Mouse (Mus musculus): ENCODE measurements around the gene Neurog2. TPM values are rescaled to one million over a fixed set of nuclear protein-coding genes. Genes with fewer than 3 reads are reported as not detected.

The Neurog2 gene
- total and polyA plus RNA-seq, 3 experiments: 0.04 TPM; not detected in 2

- Histone ChIP-seq H3K79me2 (ENCODE audit: control insufficient read depth, insufficient read depth, low read length, poor library complexity) (no peaks in the 10 kb centered on the region; the same call in 1 of the 2 replicates), H3K36me3 (ENCODE audit: control insufficient read depth in 1 of 2, insufficient read depth in 2 of 2, low read length in 2 of 2) (peaks cover 0 to 3% of the 10 kb centered on the region in 2 experiments; a peak in 1 of 4 replicates), H3K27ac (ENCODE audit: control insufficient read depth, low read depth, low read length) (no peak overlapping the region), H3K9ac (ENCODE audit: control insufficient read depth, low read depth, low read length, poor library complexity, severe bottlenecking) (no peak overlapping the region), H3K4me3 (ENCODE audit: control insufficient read depth in 1 of 2, insufficient read depth in 1 of 2, low read depth in 2 of 2, low read length in 2 of 2) (no peak overlapping the region), H3K4me1 (ENCODE audit: control insufficient read depth in 1 of 2, insufficient read depth in 2 of 2, low read length in 2 of 2) (no peaks in the 10 kb centered on the region), H3K9me3 (replicated peaks; ENCODE audit: insufficient read depth, low read length) (no peaks in the 10 kb centered on the region), H3K27me3 (ENCODE audit: control insufficient read depth in 1 of 2, insufficient read depth in 2 of 2, low read length in 2 of 2) (peaks cover 3 to 5% of the 10 kb centered on the region in 2 experiments)
- TF ChIP-seq JUND (IDR thresholded peaks at IDR 0.05; ENCODE audit: low read depth, low read length) (no peak), SIN3A (IDR thresholded peaks at IDR 0.05; ENCODE audit: low read length) (no peak), CHD2 (IDR thresholded peaks at IDR 0.05; ENCODE audit: low read length) (no peak), POLR2A (IDR thresholded peaks at IDR 0.05; ENCODE audit: control insufficient read depth in 1 of 2, insufficient read depth in 1 of 2, low read depth in 1 of 2, low read length in 2 of 2, poor library complexity in 1 of 2) (no peak), MXI1 (IDR thresholded peaks at IDR 0.05; ENCODE audit: low read depth, low read length) (no peak), TAL1 (IDR thresholded peaks at IDR 0.05; ENCODE audit: low read length) (no peak), ELF1 (IDR thresholded peaks at IDR 0.05; ENCODE audit: low read depth, low read length) (no peak), BHLHE40 (IDR thresholded peaks at IDR 0.05; ENCODE audit: borderline replicate concordance, low read depth, low read length) (no peak), USF2 (IDR thresholded peaks at IDR 0.05; ENCODE audit: borderline replicate concordance in 1 of 2, insufficient read depth in 1 of 2, low read depth in 1 of 2, low read length in 2 of 2) (no peak), HCFC1 (IDR thresholded peaks at IDR 0.05; ENCODE audit: low read depth, low read length) (no peak), GATA1 (IDR thresholded peaks at IDR 0.05; ENCODE audit: low read depth, low read length) (no peak)
- no peak for DNase-seq (ENCODE audit: low read depth, low spot score)
Measured at GRCm38 (mm10) chr3:127628311-127629184, 4.4 kb upstream of the Neurog2 start.

GRCm38 (mm10) chr3:127630190-127630589 lies 2.7 kb upstream of the Neurog2 start:
- peaks cover 0 to 3% of the 10 kb centered on the region in 2 experiments; a peak in 1 of 4 replicates for H3K36me3 ChIP-seq (ENCODE audit: control insufficient read depth in 1 of 2, insufficient read depth in 2 of 2, low read length in 2 of 2)
- no peak for TF ChIP-seq MYC (IDR thresholded peaks at IDR 0.05; ENCODE audit: low read depth, low read length)
- TF ChIP-seq HCFC1 (IDR thresholded peaks at IDR 0.05; ENCODE audit: low read depth, low read length): no peak
- no peak for TF ChIP-seq MAX (IDR thresholded peaks at IDR 0.05; ENCODE audit: low read length)
- TF ChIP-seq GATA1 (IDR thresholded peaks at IDR 0.05; ENCODE audit: low read depth, low read length): no peak
- no peak for TF ChIP-seq NELFE (IDR thresholded peaks at IDR 0.05; ENCODE audit: low read depth, low read length)
- TF ChIP-seq MAZ (IDR thresholded peaks at IDR 0.05; ENCODE audit: low read depth, low read length): no peak
- no peak for TF ChIP-seq KAT2A (conservative IDR thresholded peaks at IDR 0.05; ENCODE audit: low read depth, low read length)
- no peak for TF ChIP-seq CHD2 (IDR thresholded peaks at IDR 0.05; ENCODE audit: low read length)
- no peak for TF ChIP-seq GABPA (IDR thresholded peaks at IDR 0.05; ENCODE audit: low read depth, low read length)
- TF ChIP-seq ZMIZ1 (IDR thresholded peaks at IDR 0.05; ENCODE audit: low read depth, low read length): no peak
- TF ChIP-seq E2F4 (IDR thresholded peaks at IDR 0.05; ENCODE audit: borderline replicate concordance, low read depth, low read length): no peak
- no peaks in the 10 kb centered on the region for H3K4me1 ChIP-seq (ENCODE audit: control insufficient read depth in 1 of 2, insufficient read depth in 2 of 2, low read length in 2 of 2)

More at GRCm38 (mm10) chr3:127630190-127630589, 2.7 kb upstream of the Neurog2 start:
- Histone ChIP-seq H3K27me3 (ENCODE audit: control insufficient read depth in 1 of 2, insufficient read depth in 2 of 2, low read length in 2 of 2) (peaks cover 3 to 5% of the 10 kb centered on the region in 2 experiments), H3K9ac (ENCODE audit: control insufficient read depth, low read depth, low read length, poor library complexity, severe bottlenecking) (no peak overlapping the region), H3K27ac (ENCODE audit: control insufficient read depth, low read depth, low read length) (no peak overlapping the region), H3K4me3 (ENCODE audit: control insufficient read depth in 1 of 2, insufficient read depth in 1 of 2, low read depth in 2 of 2, low read length in 2 of 2) (no peak overlapping the region), H3K79me2 (ENCODE audit: control insufficient read depth, insufficient read depth, low read length, poor library complexity) (no peaks in the 10 kb centered on the region), H3K9me3 (replicated peaks; ENCODE audit: insufficient read depth, low read length) (no peaks in the 10 kb centered on the region)
- no peak for DNase-seq (ENCODE audit: low read depth, low spot score)

Data from MEL (cell line).